Mouse (Mus musculus): ENCODE results near the gene Reln. TPM values are rescaled to one million over a fixed set of nuclear protein-coding genes. Genes with fewer than 3 reads are reported as not detected.

Reln gene
- total RNA-seq, 2 experiments from 2014 or later: 2.2 to 3.4 TPM

- DNase-seq: no peak
Measured at GRCm38 (mm10) chr5:21934173-21934698, 410.3 kb downstream of the Reln start.

- DNase-seq: no peak
Measured at GRCm38 (mm10) chr5:21933340-21934075, 411.0 kb downstream of the Reln start.

- no peak for DNase-seq
Measured at GRCm38 (mm10) chr5:21931151-21931550, 413.4 kb downstream of the Reln start.

GRCm38 (mm10) chr5:21920310-21920709 lies 424.2 kb downstream of the Reln start:
- no peak for DNase-seq

GRCm38 (mm10) chr5:21919281-21919780 lies 425.2 kb downstream of the Reln start:
- DNase-seq: no peak

GRCm38 (mm10) chr5:21915973-21916372 lies 428.5 kb downstream of the Reln start:
- DNase-seq: no peak

- no peak for DNase-seq
Measured at GRCm38 (mm10) chr5:21914776-21915175, 429.7 kb downstream of the Reln start.

GRCm38 (mm10) chr5:21912835-21913530 lies 431.5 kb downstream of the Reln start:
- DNase-seq: no peak

- no peak for DNase-seq
Measured at GRCm38 (mm10) chr5:21910726-21911125, 433.8 kb downstream of the Reln start.

GRCm38 (mm10) chr5:21909713-21910112 lies 434.8 kb downstream of the Reln start:
- no peak for DNase-seq

GRCm38 (mm10) chr5:21901411-21901810 lies 443.1 kb downstream of the Reln start:
- no peak for DNase-seq

GRCm38 (mm10) chr5:21900891-21901290 lies 443.6 kb downstream of the Reln start:
- DNase-seq: no peak

- no peak for DNase-seq
Measured at GRCm38 (mm10) chr5:21898875-21899274, 445.6 kb downstream of the Reln start.

GRCm38 (mm10) chr5:21896586-21896985 lies 447.9 kb downstream of the Reln start:
- DNase-seq: no peak

GRCm38 (mm10) chr5:21894168-21894567 lies 450.3 kb downstream of the Reln start:
- DNase-seq: no peak

- DNase-seq: no peak
Measured at GRCm38 (mm10) chr5:21866750-21867149, 477.8 kb downstream of the Reln start.

- DNase-seq: no peak
Measured at GRCm38 (mm10) chr5:21866311-21866712, 478.2 kb downstream of the Reln start.

- DNase-seq: no peak
Measured at GRCm38 (mm10) chr5:21865346-21866107, 479.0 kb downstream of the Reln start, which contains the start of gene Slc26a5. Gene Slc26a5, minus strand, starts transcription at chr5:21865604.

GRCm38 (mm10) chr5:21858653-21859052 lies 485.8 kb downstream of the Reln start:
- DNase-seq: no peak

GRCm38 (mm10) chr5:21851679-21852340 lies 492.7 kb downstream of the Reln start:
- no peak for DNase-seq

- no peak for DNase-seq
Measured at GRCm38 (mm10) chr5:21847438-21847837, 497.1 kb downstream of the Reln start.

Measured in heart, adult 18-20 months (tissue).